Mouse (Mus musculus): ENCODE measurements around the gene Sh3glb1.

Sh3glb1 gene

GRCm38 (mm10) chr3:144669457-144669864 is 50.7 kb downstream of the Sh3glb1 start:
- DNase-seq: peak; percentile 74

- no peak for DNase-seq
Measured at GRCm38 (mm10) chr3:144668949-144669348, 51.2 kb downstream of the Sh3glb1 start.

GRCm38 (mm10) chr3:144668039-144668438 is 52.1 kb downstream of the Sh3glb1 start:
- DNase-seq: no peak

- no peak for DNase-seq
Measured at GRCm38 (mm10) chr3:144664363-144665299, 55.5 kb downstream of the Sh3glb1 start.

- no peak for DNase-seq
Measured at GRCm38 (mm10) chr3:144663415-144664093, 56.6 kb downstream of the Sh3glb1 start.

- DNase-seq: peak; percentile 59
Measured at GRCm38 (mm10) chr3:144662215-144662852, 57.8 kb downstream of the Sh3glb1 start.

GRCm38 (mm10) chr3:144661439-144661838 is 58.7 kb downstream of the Sh3glb1 start:
- peak; percentile 57 for DNase-seq

GRCm38 (mm10) chr3:144644202-144644601 is 75.9 kb downstream of the Sh3glb1 start:
- no peak for DNase-seq

GRCm38 (mm10) chr3:144643301-144643871 is 76.7 kb downstream of the Sh3glb1 start:
- peak; percentile 30 for DNase-seq

GRCm38 (mm10) chr3:144642141-144642540 is 78.0 kb downstream of the Sh3glb1 start:
- no peak for DNase-seq

- DNase-seq: no peak
Measured at GRCm38 (mm10) chr3:144640033-144640432, 80.1 kb downstream of the Sh3glb1 start.

GRCm38 (mm10) chr3:144639387-144639786 is 80.7 kb downstream of the Sh3glb1 start:
- no peak for DNase-seq

- no peak for DNase-seq
Measured at GRCm38 (mm10) chr3:144638110-144638509, 82.0 kb downstream of the Sh3glb1 start.

- no peak for DNase-seq
Measured at GRCm38 (mm10) chr3:144635236-144635635, 84.9 kb downstream of the Sh3glb1 start.
